Mouse (Mus musculus) kidney, embryonic 16.5 days (tissue): ENCODE results near the gene Fam71e2. TPM values are rescaled to one million over a fixed set of nuclear protein-coding genes. Genes with fewer than 3 reads are reported as not detected.

Experiments used
- ATAC-seq: fragments of 200-750 bp; cut with Nextera tagmentation; 2 replicates; pipeline ENCODE4 v1.8.0; 2017; ENCODE audit warnings: moderate TSS enrichment; ENCODE audit not compliant: low FRiP score, low TSS enrichment
- H3K27ac ChIP-seq: fragments of 300-500 bp; sonication (generic); 2 replicates; pipeline ENCODE4 v1.5.1; 2014; ENCODE audit warnings: low read length
- H3K27me3 ChIP-seq: fragments of 300-500 bp; sonication (generic); 2 replicates; pipeline ENCODE4 v1.6.1; 2014; ENCODE audit warnings: low read length, control low read depth, mixed read lengths; ENCODE audit not compliant: insufficient read depth
- H3K36me3 ChIP-seq: fragments of 300-500 bp; sonication (generic); 2 replicates; pipeline ENCODE4 v1.6.1; 2014; ENCODE audit warnings: low read length, control low read depth, mixed read lengths; ENCODE audit not compliant: insufficient read depth
- H3K4me1 ChIP-seq: fragments of 300-500 bp; sonication (generic); 2 replicates; pipeline ENCODE4 v1.6.1; 2014; ENCODE audit warnings: low read length, control low read depth, mixed read lengths; ENCODE audit not compliant: insufficient read depth
- H3K4me2 ChIP-seq: fragments of 300-500 bp; sonication (generic); replicated peaks from 2 replicates; pipeline ENCODE4 v1.6.1; 2014; ENCODE audit warnings: low read depth, low read length
- H3K4me3 ChIP-seq: fragments of 300-500 bp; sonication (generic); 2 replicates; pipeline ENCODE4 v1.5.1; 2014; ENCODE audit warnings: mild to moderate bottlenecking, low read length
- H3K9ac ChIP-seq: fragments of 300-500 bp; sonication (generic); replicated peaks from 2 replicates; pipeline ENCODE4 v1.6.1; 2014; ENCODE audit warnings: low read length
- H3K9me3 ChIP-seq: fragments of 300-500 bp; sonication (generic); 2 replicates; pipeline ENCODE4 v1.6.1; 2016; ENCODE audit warnings: low read length, control low read depth
- WGBS: fragments of 180-500 bp; shearing (Covaris S2); extraction: QIAGEN DNeasy Blood & Tissue Kit; methylation state at CpG from one replicate; pipeline ENCODE4 v1.1.7; 2014; 5-methylcytosine and 5-hydroxymethylcytosine counted together
- polyA plus RNA-seq: library from polyadenylated mRNA; unstranded; fragments of >200 nt; fragmentation: Nextera tagmentation; extraction: Ambion mirVana; gene quantifications from 2 replicates; pipeline ENCODE4 v1.2.1, GENCODE M21; 2015

Gene Fam71e2
- polyA plus RNA-seq, 1 experiment from 2014 or later, result not detected

DNA sequence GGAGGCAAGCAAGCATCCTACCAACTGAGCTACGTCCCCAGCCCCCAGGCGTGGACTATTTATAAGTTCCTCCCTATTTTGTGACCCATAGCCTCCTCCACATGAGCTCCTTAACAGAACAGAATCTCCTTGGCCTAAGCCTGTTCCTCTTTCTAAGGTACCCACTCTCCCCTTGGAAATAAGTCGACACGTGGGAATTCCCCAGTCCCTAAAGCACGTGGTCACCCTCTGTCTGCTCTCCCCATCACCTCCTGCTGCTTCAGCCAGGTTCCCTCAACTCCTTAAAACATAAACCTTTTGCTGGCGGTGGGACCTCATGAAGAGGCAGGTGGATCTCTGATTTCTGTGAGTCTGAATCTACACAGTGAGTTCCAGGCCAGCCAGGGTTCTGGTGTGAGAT lies 54.1 kb downstream of the Fam71e2 start:
- Histone ChIP-seq H3K4me3 (no peak overlapping the region), H3K27me3 (no peaks in the 10 kb centered on the region), H3K36me3 (peaks cover 15% of the 10 kb centered on the region; the same call in 1 of the 2 replicates), H3K4me2 (no peak overlapping the region), H3K27ac (no peak overlapping the region), H3K9ac (no peak overlapping the region), H3K4me1 (no peaks in the 10 kb centered on the region), H3K9me3 (no peaks in the 10 kb centered on the region)
- ATAC-seq, result no peak
- 52% methylated on average over 6 of the region's 6 CpGs for WGBS

DNA sequence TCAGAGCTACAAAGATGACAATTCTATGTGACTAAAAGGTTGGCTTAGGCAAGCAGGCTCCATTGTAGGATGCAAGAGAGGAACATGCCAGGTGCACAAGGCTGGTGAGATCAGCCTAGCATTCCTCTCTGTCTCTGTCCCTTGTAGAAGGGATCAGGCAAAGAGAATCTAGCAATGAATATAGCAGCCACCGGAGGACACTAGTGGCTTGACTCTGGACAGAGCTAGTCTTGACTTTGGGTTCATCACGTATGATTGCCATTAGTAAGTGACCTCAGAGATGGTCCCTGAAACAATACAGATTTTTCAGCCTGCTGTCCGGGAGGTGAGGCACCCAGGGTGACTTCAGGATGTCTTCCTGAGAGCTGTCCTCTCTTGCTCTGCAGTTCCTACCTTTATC lies 58.5 kb downstream of the Fam71e2 start:
- Histone ChIP-seq H3K4me3 (no peak overlapping the region), H3K27ac (no peak overlapping the region), H3K4me1 (no peaks in the 10 kb centered on the region), H3K9ac (no peak overlapping the region), H3K27me3 (no peaks in the 10 kb centered on the region), H3K9me3 (no peaks in the 10 kb centered on the region), H3K4me2 (no peak overlapping the region), H3K36me3 (peaks cover 41% of the 10 kb centered on the region)
- WGBS, result 90% methylated on average over 3 of the region's 3 CpGs
- no peak for ATAC-seq

DNA sequence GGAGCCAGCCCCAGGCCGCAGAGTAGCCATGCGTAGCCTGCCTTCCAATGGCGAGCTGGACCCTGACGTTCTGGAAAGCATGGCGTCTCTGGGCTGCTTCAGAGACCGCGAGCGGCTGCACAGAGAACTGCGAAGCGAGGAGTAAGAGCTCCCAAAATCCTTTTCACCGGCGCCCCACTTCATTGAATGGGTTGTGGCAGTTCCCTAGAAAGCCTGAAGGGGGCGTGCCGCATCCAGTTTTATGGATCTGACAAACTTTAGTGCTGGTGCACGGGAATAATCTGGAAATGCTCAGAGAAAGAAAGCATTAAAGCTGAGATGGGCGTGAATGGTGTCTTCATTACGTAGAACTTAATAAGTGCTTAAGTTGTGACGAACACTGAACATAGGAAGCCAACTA lies 66.0 kb downstream of the Fam71e2 start:
- Histone ChIP-seq H3K27me3 (no peaks in the 10 kb centered on the region), H3K4me3 (no peak overlapping the region), H3K27ac (no peak overlapping the region), H3K4me1 (no peaks in the 10 kb centered on the region), H3K9ac (no peak overlapping the region), H3K4me2 (no peak overlapping the region), H3K36me3 (peaks cover 27% of the 10 kb centered on the region), H3K9me3 (no peaks in the 10 kb centered on the region)
- no peak for ATAC-seq
- 46% methylated on average over 18 of the region's 18 CpGs for WGBS

Other genes with a start within 250 kb of the Fam71e2 start
- 5.8 and 6.1 TPM in 2 replicates for gene Tnni3, start 247.1 kb downstream of the Fam71e2 start, polyA plus RNA-seq
- 3.3 and 3.5 TPM in 2 replicates for gene Dnaaf3, start 238.8 kb downstream of the Fam71e2 start, polyA plus RNA-seq
- 5.3 and 6.6 TPM in 2 replicates for gene Syt5, start 223.8 kb downstream of the Fam71e2 start, polyA plus RNA-seq
- not detected in 2 replicates for gene Ptprh, start 167.3 kb downstream of the Fam71e2 start, polyA plus RNA-seq
- gene Tmem86b, start 139.9 kb downstream of the Fam71e2 start, polyA plus RNA-seq, result 1.2 and 1.3 TPM in 2 replicates
- gene Ppp6r1, start 112.3 kb downstream of the Fam71e2 start, polyA plus RNA-seq, result 3.2 and 5.2 TPM in 2 replicates
- 114 and 118 TPM in 2 replicates for gene Hspbp1, start 86.2 kb downstream of the Fam71e2 start, polyA plus RNA-seq
- gene Brsk1, start 80.7 kb downstream of the Fam71e2 start, polyA plus RNA-seq, result 1.2 and 1.3 TPM in 2 replicates
- gene Tmem150b, start 46.1 kb downstream of the Fam71e2 start, polyA plus RNA-seq, result 0.07 and 0.08 TPM in 2 replicates
- gene Kmt5c, start 31.2 kb downstream of the Fam71e2 start, polyA plus RNA-seq, result 99.3 and 104 TPM in 2 replicates
- 71.2 and 71.4 TPM in 2 replicates for gene Cox6b2, start 18.2 kb downstream of the Fam71e2 start, polyA plus RNA-seq
- 0.17 and 0.42 TPM in 2 replicates for gene Il11, start 11.6 kb upstream of the Fam71e2 start, polyA plus RNA-seq
- gene Tmem190, start 11.6 kb upstream of the Fam71e2 start, polyA plus RNA-seq, result 0.57 and 0.97 TPM in 2 replicates
- 12.5 and 14.3 TPM in 2 replicates for gene Tmem238, start 18.4 kb upstream of the Fam71e2 start, polyA plus RNA-seq
- gene Rpl28, start 21.6 kb upstream of the Fam71e2 start, polyA plus RNA-seq, result 315 and 357 TPM in 2 replicates
- gene Ube2s, start 41.3 kb upstream of the Fam71e2 start, polyA plus RNA-seq, result 355 and 360 TPM in 2 replicates
- gene Shisa7, start 73.4 kb upstream of the Fam71e2 start, polyA plus RNA-seq, result 0.84 and 1.1 TPM in 2 replicates
- gene Isoc2b, start 99.0 kb upstream of the Fam71e2 start, polyA plus RNA-seq, result 9.2 and 9.7 TPM in 2 replicates
- 1.2 and 1.4 TPM in 2 replicates for gene Isoc2a, start 105.9 kb upstream of the Fam71e2 start, polyA plus RNA-seq
- gene Gm36210, start 135.2 kb upstream of the Fam71e2 start, polyA plus RNA-seq, result not detected in 2 replicates
- 3.6 and 4.2 TPM in 2 replicates for gene Zfp628, start 143.9 kb upstream of the Fam71e2 start, polyA plus RNA-seq
- 5.8 and 6.2 TPM in 2 replicates for gene Nat14, start 150.7 kb upstream of the Fam71e2 start, polyA plus RNA-seq
- gene Ssc5d, start 154.5 kb upstream of the Fam71e2 start, polyA plus RNA-seq, result 2.3 and 2.8 TPM in 2 replicates
- gene Sbk2, start 193.1 kb upstream of the Fam71e2 start, polyA plus RNA-seq, result 0.26 and 0.41 TPM in 2 replicates
- not detected in 2 replicates for gene Sbk3, start 199.9 kb upstream of the Fam71e2 start, polyA plus RNA-seq
- gene Zfp579, start 224.9 kb upstream of the Fam71e2 start, polyA plus RNA-seq, result 31.3 and 40.5 TPM in 2 replicates
- 14.4 and 15.2 TPM in 2 replicates for gene Zfp524, start 243.1 kb upstream of the Fam71e2 start, polyA plus RNA-seq
- gene Fiz1, start 243.4 kb upstream of the Fam71e2 start, polyA plus RNA-seq, result 41.9 and 44.2 TPM in 2 replicates
- 1.7 and 1.9 TPM in 2 replicates for gene Gm44973, start 244.2 kb upstream of the Fam71e2 start, polyA plus RNA-seq
- 6.6 and 7.6 TPM in 2 replicates for gene Zfp865, start 249.1 kb upstream of the Fam71e2 start, polyA plus RNA-seq
- gene Ccdc106, start 249.3 kb upstream of the Fam71e2 start, polyA plus RNA-seq, result 27.1 and 30.3 TPM in 2 replicates